Comparison of ENCODE assay signal across 8 mouse cellular contexts in the genomic region with DNA sequence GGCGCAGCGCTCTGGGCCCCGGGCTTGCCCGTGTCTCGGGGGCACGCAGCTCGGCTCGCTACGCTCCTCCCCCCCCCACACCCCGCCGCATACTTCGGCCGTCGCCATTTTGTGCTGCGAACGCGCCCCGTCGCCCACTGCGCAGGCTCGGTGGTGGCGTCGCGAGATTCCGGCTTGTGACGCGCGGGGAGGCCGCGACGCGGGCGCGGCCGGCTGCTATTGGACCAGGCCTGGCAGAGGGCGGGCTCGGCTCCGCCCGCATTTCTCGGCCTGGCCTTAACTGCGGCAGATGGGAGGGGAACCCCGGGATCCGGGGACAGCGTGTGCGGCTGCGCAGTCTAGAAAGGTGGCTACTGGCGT. TPM values are rescaled to one million over a fixed set of nuclear protein-coding genes. Genes with fewer than 3 reads are reported as not detected.
DNase-seq lines count a peak whose midpoint lies in the region; ATAC-seq lines count a peak whose summit lies in the region.

No protein-coding gene starts in this region.

- no peaks in the 10 kb centered on the region for H3K9me3 ChIP-seq in hindbrain, embryonic 13.5 days

- no peaks in the 10 kb centered on the region for H3K27me3 ChIP-seq in hindbrain, embryonic 13.5 days

- peak; percentile 98 for ATAC-seq in hindbrain, embryonic 13.5 days (ENCODE audit: low FRiP score)

- WGBS in hindbrain, embryonic 13.5 days = under 1% methylated on average over 47 of the region's 47 CpGs

- peak overlapping the region; percentile 71 for H3K4me3 ChIP-seq in hindbrain, embryonic 13.5 days

- H3K4me1 ChIP-seq in hindbrain, embryonic 13.5 days (replicated peaks) = peaks cover 26% of the 10 kb centered on the region

- H3K27ac ChIP-seq in hindbrain, embryonic 13.5 days = peak overlapping the region; percentile 95

- DNase-seq in NIH3T3 (ENCODE audit: low read depth) = peak; percentile 98
- peak; percentile 97 to 98 for DNase-seq in cerebellum, postnatal 10 days
- DNase-seq in frontal cortex, postnatal 10 days (ENCODE audit: low spot score in 2 of 2) = peak; percentile 92 to 95
- DNase-seq in layer of hippocampus, postnatal 36 days = peak; percentile 96
- DNase-seq in lung, postnatal 36 days = peak; percentile 96
- peak; percentile 98 for DNase-seq in retina, postnatal 1 day
- DNase-seq in urinary bladder, adult 18-20 months (ENCODE audit: low spot score in 2 of 2) = peak; percentile 89 to 93

- H3K9ac ChIP-seq in hindbrain, embryonic 13.5 days = peak overlapping the region; percentile 85

- peak overlapping the region; percentile 68 for H3K4me2 ChIP-seq in hindbrain, embryonic 13.5 days

- H3K36me3 ChIP-seq in hindbrain, embryonic 13.5 days = peaks cover 29% of the 10 kb centered on the region

RNA-seq across cellular contexts. Expression of a gene that starts 0.7 kb away (rescaled TPM):
- 479 and 495 TPM in 2 replicates for polyA plus RNA-seq in hindbrain, embryonic 13.5 days (2015; fragmentation: Nextera tagmentation; extraction: Ambion mirVana)
- 100 to 1,000 TPM; 319 to 320 TPM for total RNA-seq in layer of hippocampus, postnatal 36 days (2021)

RNA-seq across cellular contexts. Expression of a gene that starts 22.5 kb away (rescaled TPM):
- polyA plus RNA-seq in hindbrain, embryonic 13.5 days (2015; fragmentation: Nextera tagmentation; extraction: Ambion mirVana) = 0.21 and 0.76 TPM in 2 replicates
- total RNA-seq in layer of hippocampus, postnatal 36 days (2021) = not detected

Comparison
In these comparisons a context has a peak if more than half of its experiments do, and no peak if none do; other contexts are left out.
1. Peak in every context shown above with its lines: DNase-seq, ATAC-seq, H3K4me3 ChIP-seq and H3K27ac ChIP-seq.